Mouse (Mus musculus) bone marrow, adult 2 months (tissue): Measurements from ENCODE around the gene Kyat1.

ENCODE experiments used
- CTCF ChIP-seq: fragments of 200-500 bp; IDR thresholded peaks from 2 replicates; pipeline ENCODE4 v1.5.1; 2011; ENCODE audit warnings: low read length, control low read depth; ENCODE audit not compliant: control insufficient read depth, insufficient read depth
- POLR2A ChIP-seq: fragments of 200-500 bp; IDR thresholded peaks from 2 replicates; pipeline ENCODE4 v1.6.1; 2011; ENCODE audit warnings: low read depth, mild to moderate bottlenecking, control low read depth, low read length, borderline replicate concordance; ENCODE audit not compliant: control insufficient read depth

GRCm38 (mm10) chr2:30151840-30152239, 53.8 kb downstream of the Kyat1 start:
- TF ChIP-seq POLR2A: no peak
- TF ChIP-seq CTCF: no peak
